Mouse (Mus musculus) telencephalon, adult 2 months (tissue): ENCODE results near the gene Cemip2.

Experiments
- DNase-seq: peaks from one replicate; pipeline ENCODE4 v3.0.0-alpha.2; 2011; ENCODE audit warnings: low read depth, low spot score

The Cemip2 gene

GRCm38 (mm10) chr19:21814433-21815020 is 36.4 kb downstream of the Cemip2 start:
- no peak for DNase-seq

GRCm38 (mm10) chr19:21816260-21816659 is 38.1 kb downstream of the Cemip2 start:
- no peak for DNase-seq

- DNase-seq = no peak
Observed at GRCm38 (mm10) chr19:21818021-21818725, 40.0 kb downstream of the Cemip2 start.

- DNase-seq = peak; percentile 24
Observed at GRCm38 (mm10) chr19:21819585-21819984, 41.4 kb downstream of the Cemip2 start.

- DNase-seq = no peak
Observed at GRCm38 (mm10) chr19:21820126-21820525, 42.0 kb downstream of the Cemip2 start.

- no peak for DNase-seq
Observed at GRCm38 (mm10) chr19:21821877-21822276, 43.7 kb downstream of the Cemip2 start.

- DNase-seq = no peak
Observed at GRCm38 (mm10) chr19:21824146-21824545, 46.0 kb downstream of the Cemip2 start.

- no peak for DNase-seq
Observed at GRCm38 (mm10) chr19:21825128-21825885, 47.2 kb downstream of the Cemip2 start.

- DNase-seq = no peak
Observed at GRCm38 (mm10) chr19:21833416-21833992, 55.4 kb downstream of the Cemip2 start.

- DNase-seq = no peak
Observed at GRCm38 (mm10) chr19:21834952-21835351, 56.8 kb downstream of the Cemip2 start.

GRCm38 (mm10) chr19:21850721-21851120 is 72.6 kb downstream of the Cemip2 start:
- DNase-seq = no peak

- DNase-seq = no peak
Observed at GRCm38 (mm10) chr19:21854526-21855228, 76.5 kb downstream of the Cemip2 start.

- DNase-seq = no peak
Observed at GRCm38 (mm10) chr19:21855421-21856128, 77.4 kb downstream of the Cemip2 start.

GRCm38 (mm10) chr19:21858846-21859521 is 80.8 kb downstream of the Cemip2 start:
- DNase-seq = no peak

GRCm38 (mm10) chr19:21860132-21860531 is 82.0 kb downstream of the Cemip2 start:
- DNase-seq = no peak

- no peak for DNase-seq
Observed at GRCm38 (mm10) chr19:21860894-21861293, 82.8 kb downstream of the Cemip2 start.

GRCm38 (mm10) chr19:21862289-21862990 is 84.3 kb downstream of the Cemip2 start:
- DNase-seq = no peak

- DNase-seq = no peak
Observed at GRCm38 (mm10) chr19:21862991-21863931, 85.1 kb downstream of the Cemip2 start.
